Mouse (Mus musculus) MEL (cell line): ENCODE measurements around the gene Fkbp14. TPM values are rescaled to one million over a fixed set of nuclear protein-coding genes. Genes with fewer than 3 reads are reported as not detected.

Source experiments
- DNase-seq: peaks from one replicate; pipeline ENCODE4 v3.0.0; 2011; ENCODE audit warnings: low read depth, low spot score
- H3K27ac ChIP-seq: 2 replicates; pipeline ENCODE4 v1.5.1; 2012; ENCODE audit warnings: low read depth, mild to moderate bottlenecking, control low read depth, low read length, moderate library complexity; ENCODE audit not compliant: control insufficient read depth
- H3K27me3 ChIP-seq, 2 experiments: fragments of 150-350 bp in 1 of 2; sonication (generic) in 1 of 2; 2 replicates each; pipeline ENCODE4 v1.6.1; 2012; ENCODE audit warnings: low read length in 2 of 2, mild to moderate bottlenecking in 2 of 2, improper control_type of control experiment in 1 of 2, moderate library complexity in 1 of 2; ENCODE audit not compliant: insufficient read depth in 2 of 2, control insufficient read depth in 1 of 2
- H3K36me3 ChIP-seq, 2 experiments: 2 replicates each; pipeline ENCODE4 v1.6.1; 2012 to 2014; ENCODE audit warnings: low read length in 2 of 2, improper control_type of control experiment in 1 of 2, inconsistent platforms in 1 of 2, mild to moderate bottlenecking in 1 of 2; ENCODE audit not compliant: insufficient read depth in 2 of 2, control insufficient read depth in 1 of 2
- H3K4me1 ChIP-seq, 2 experiments: fragments of 150-350 bp in 1 of 2; sonication (generic) in 1 of 2; 2 replicates each; pipeline ENCODE4 v1.6.1; 2012; ENCODE audit warnings: low read length in 2 of 2, improper control_type of control experiment in 1 of 2, mild to moderate bottlenecking in 1 of 2; ENCODE audit not compliant: insufficient read depth in 2 of 2, control insufficient read depth in 1 of 2
- H3K4me3 ChIP-seq, 2 experiments: fragments of 150-350 bp in 1 of 2; sonication (generic) in 1 of 2; 2 replicates each; pipeline ENCODE4 v1.5.1; 2012; ENCODE audit warnings: low read depth in 2 of 2, low read length in 2 of 2, mild to moderate bottlenecking in 2 of 2, moderate library complexity in 2 of 2, control low read depth in 1 of 2, improper control_type of control experiment in 1 of 2; ENCODE audit not compliant: control insufficient read depth in 1 of 2, insufficient read depth in 1 of 2
- H3K79me2 ChIP-seq: 2 replicates; pipeline ENCODE4 v1.6.1; 2012; ENCODE audit warnings: mild to moderate bottlenecking, low read length, moderate library complexity; ENCODE audit not compliant: control insufficient read depth, poor library complexity, insufficient read depth
- H3K9ac ChIP-seq: 2 replicates; pipeline ENCODE4 v1.6.1; 2012; ENCODE audit warnings: low read depth, mild to moderate bottlenecking, control low read depth, low read length, moderate library complexity; ENCODE audit not compliant: control insufficient read depth, poor library complexity, severe bottlenecking
- H3K9me3 ChIP-seq: fragments of 150-350 bp; sonication (generic); replicated peaks from 2 replicates; pipeline ENCODE4 v1.6.1; 2012; ENCODE audit warnings: mild to moderate bottlenecking, low read length, improper control_type of control experiment, moderate library complexity; ENCODE audit not compliant: insufficient read depth
- CTCF ChIP-seq, 3 experiments: IDR thresholded peaks in 2 of 3; conservative IDR thresholded peaks in 1 of 3; 2 replicates each; pipeline ENCODE4 v1.5.1; 2011 to 2012; ENCODE audit warnings: low read length in 3 of 3, low read depth in 2 of 3, mild to moderate bottlenecking in 2 of 3, improper control_type of control experiment in 1 of 3, inconsistent platforms in 1 of 3, mixed read lengths in 1 of 3, moderate library complexity in 1 of 3; ENCODE audit not compliant: control insufficient read depth in 1 of 3, insufficient read depth in 1 of 3, poor library complexity in 1 of 3, severe bottlenecking in 1 of 3
- E2F4 ChIP-seq: IDR thresholded peaks from 2 replicates; pipeline ENCODE4 v1.6.1; 2011; ENCODE audit warnings: low read depth, low read length, improper control_type of control experiment, borderline replicate concordance
- ETS1 ChIP-seq: IDR thresholded peaks from 2 replicates; pipeline ENCODE4 v1.6.1; 2012; ENCODE audit warnings: low read depth, mild to moderate bottlenecking, inconsistent platforms, low read length, improper control_type of control experiment, moderate library complexity
- GABPA ChIP-seq: IDR thresholded peaks from 2 replicates; pipeline ENCODE4 v1.6.1; 2012; ENCODE audit warnings: low read depth, mild to moderate bottlenecking, inconsistent platforms, low read length, improper control_type of control experiment, moderate library complexity
- GATA1 ChIP-seq: IDR thresholded peaks from 2 replicates; pipeline ENCODE4 v1.6.1; 2011; ENCODE audit warnings: low read depth, low read length, improper control_type of control experiment
- MYB ChIP-seq: IDR thresholded peaks from 2 replicates; pipeline ENCODE4 v1.6.1; 2011; ENCODE audit warnings: mild to moderate bottlenecking, low read depth, low read length, improper control_type of control experiment
- NELFE ChIP-seq: IDR thresholded peaks from 2 replicates; pipeline ENCODE4 v1.6.1; 2011; ENCODE audit warnings: low read depth, low read length, improper control_type of control experiment
- NRF1 ChIP-seq: IDR thresholded peaks from 2 replicates; pipeline ENCODE4 v1.6.1; 2014; ENCODE audit warnings: low read depth, mild to moderate bottlenecking, inconsistent platforms, low read length, improper control_type of control experiment, moderate library complexity; ENCODE audit not compliant: poor library complexity, insufficient read depth, severe bottlenecking
- POLR2A ChIP-seq, 2 experiments: IDR thresholded peaks; 2 replicates each; pipeline ENCODE4 v1.6.1; 2011 to 2012; ENCODE audit warnings: low read length in 2 of 2, mild to moderate bottlenecking in 2 of 2, control low read depth in 1 of 2, improper control_type of control experiment in 1 of 2, low read depth in 1 of 2, moderate library complexity in 1 of 2; ENCODE audit not compliant: control insufficient read depth in 1 of 2, insufficient read depth in 1 of 2, poor library complexity in 1 of 2
- RAD21 ChIP-seq: IDR thresholded peaks from 2 replicates; pipeline ENCODE4 v1.6.1; 2011; ENCODE audit warnings: mild to moderate bottlenecking, low read depth, low read length, improper control_type of control experiment
- SIN3A ChIP-seq: IDR thresholded peaks from 2 replicates; pipeline ENCODE4 v1.6.1; 2012; ENCODE audit warnings: low read length, improper control_type of control experiment, inconsistent platforms
- ZC3H11A ChIP-seq: IDR thresholded peaks from 2 replicates; pipeline ENCODE4 v1.6.1; 2012; ENCODE audit warnings: low read depth, mild to moderate bottlenecking, inconsistent platforms, low read length, improper control_type of control experiment
- ZNF384 ChIP-seq: IDR thresholded peaks from 2 replicates; pipeline ENCODE4 v1.6.1; 2012; ENCODE audit warnings: low read depth, mild to moderate bottlenecking, inconsistent platforms, low read length, improper control_type of control experiment
- polyA plus RNA-seq, 2 experiments: library from polyadenylated mRNA; stranded (reverse) in 1 of 2; unstranded in 1 of 2; fragments of >175 nt in 1 of 2; fragments of >200 nt in 1 of 2; gene quantifications; 2 replicates each; pipeline versions ENCODE4 v1.2.1 to v1.2.4; 2012; ENCODE audit warnings: low replicate concordance in 2 of 2, low read depth in 1 of 2; ENCODE audit not compliant: insufficient read length in 2 of 2, insufficient read depth in 1 of 2, missing spikeins in 1 of 2
- total RNA-seq: library from RNA; depleted of rRNA; stranded (reverse); fragments of 300-350 nt; gene quantifications from 2 replicates; pipeline ENCODE4 v1.2.3, GENCODE M21; 2012

The Fkbp14 gene
- total and polyA plus RNA-seq, 3 experiments = 1.5 to 1.8 TPM; not detected in 1

- no peak for DNase-seq
- TF ChIP-seq E2F4 = no peak
- Histone ChIP-seq H3K9ac (no peak overlapping the region), H3K4me3 (no peak overlapping the region), H3K27me3 (peaks cover 0 to 4% of the 10 kb centered on the region in 2 experiments; a peak in 1 of 4 replicates), H3K36me3 (no peaks in the 10 kb centered on the region), H3K4me1 (no peaks in the 10 kb centered on the region), H3K27ac (no peak overlapping the region), H3K9me3 (no peaks in the 10 kb centered on the region), H3K79me2 (no peaks in the 10 kb centered on the region)
Observed at GRCm38 (mm10) chr6:54539396-54539795, 57.7 kb downstream of the Fkbp14 start.

GRCm38 (mm10) chr6:54538773-54539173 is 58.3 kb downstream of the Fkbp14 start:
- Histone ChIP-seq H3K9ac (no peak overlapping the region), H3K4me3 (no peak overlapping the region), H3K27me3 (peaks cover 0 to 4% of the 10 kb centered on the region in 2 experiments; a peak in 1 of 4 replicates), H3K9me3 (no peaks in the 10 kb centered on the region), H3K79me2 (no peaks in the 10 kb centered on the region), H3K27ac (no peak overlapping the region), H3K36me3 (no peaks in the 10 kb centered on the region), H3K4me1 (no peaks in the 10 kb centered on the region)
- TF ChIP-seq GABPA = no peak
- no peak for TF ChIP-seq RAD21
- no peak for TF ChIP-seq ZNF384
- TF ChIP-seq MYB = no peak
- TF ChIP-seq CTCF (IDR thresholded peaks at IDR 0.05 in 2 of 3, conservative IDR thresholded peaks at IDR 0.05 in 1 of 3; ENCODE audit: control insufficient read depth in 1 of 3, insufficient read depth in 1 of 3, low read depth in 2 of 3, low read length in 3 of 3, poor library complexity in 1 of 3, severe bottlenecking in 1 of 3) = no peak
- TF ChIP-seq ETS1 = no peak
- TF ChIP-seq GATA1 = no peak
- DNase-seq = no peak

- H3K4me1 ChIP-seq = no peaks in the 10 kb centered on the region
- DNase-seq = no peak
- no peak overlapping the region for H3K27ac ChIP-seq
- no peaks in the 10 kb centered on the region for H3K36me3 ChIP-seq
- H3K79me2 ChIP-seq = no peaks in the 10 kb centered on the region
- H3K27me3 ChIP-seq = peaks cover 0 to 4% of the 10 kb centered on the region in 2 experiments; a peak in 2 of 4 replicates
- no peak overlapping the region for H3K4me3 ChIP-seq
- H3K9me3 ChIP-seq = no peaks in the 10 kb centered on the region
- TF ChIP-seq NELFE = no peak
- no peak for TF ChIP-seq GABPA
- TF ChIP-seq SIN3A = no peak
- no peak for TF ChIP-seq ZC3H11A
- no peak for TF ChIP-seq POLR2A (IDR thresholded peaks at IDR 0.05; ENCODE audit: control insufficient read depth in 1 of 2, insufficient read depth in 1 of 2, low read depth in 1 of 2, low read length in 2 of 2, poor library complexity in 1 of 2)
- no peak for TF ChIP-seq NRF1
- H3K9ac ChIP-seq = no peak overlapping the region
Observed at GRCm38 (mm10) chr6:54537053-54537452, 60.1 kb downstream of the Fkbp14 start.
